Mouse (Mus musculus) neural tube, embryonic 13.5 days (tissue): ENCODE measurements around the gene Tmem176b. TPM values are rescaled to one million over a fixed set of nuclear protein-coding genes. Genes with fewer than 3 reads are reported as not detected.
A peak's percentile ranks its signal among the peaks of the same experiment; 100 is the strongest.
"Not testable (repeated sequence)": the region's sequence is repeated elsewhere in the genome, so short reads cannot be mapped to it uniquely, and the experiment has no call there.

Source experiments
- ATAC-seq: fragments of 200-750 bp; cut with Nextera tagmentation; 2 replicates; pipeline ENCODE4 v1.8.0; 2017; ENCODE audit warnings: low read depth, mild to moderate bottlenecking, moderate TSS enrichment, moderate library complexity
- H3K27ac ChIP-seq: fragments of 300-500 bp; sonication (generic); replicated peaks from 2 replicates; pipeline ENCODE4 v1.5.1; 2015; ENCODE audit warnings: moderate library complexity, mild to moderate bottlenecking, inconsistent platforms
- H3K27me3 ChIP-seq: fragments of 300-500 bp; sonication (generic); 2 replicates; pipeline ENCODE4 v1.6.1; 2015; ENCODE audit warnings: mild to moderate bottlenecking, inconsistent platforms
- H3K36me3 ChIP-seq: fragments of 300-500 bp; sonication (generic); 2 replicates; pipeline ENCODE4 v1.6.1; 2015; ENCODE audit warnings: mild to moderate bottlenecking, inconsistent platforms
- H3K4me1 ChIP-seq: fragments of 300-500 bp; sonication (generic); replicated peaks from 2 replicates; pipeline ENCODE4 v1.6.1; 2015; ENCODE audit warnings: inconsistent platforms
- H3K4me2 ChIP-seq: fragments of 300-500 bp; sonication (generic); 2 replicates; pipeline ENCODE4 v1.6.1; 2015; ENCODE audit warnings: inconsistent platforms, mild to moderate bottlenecking, moderate library complexity
- H3K4me3 ChIP-seq: fragments of 300-500 bp; sonication (generic); 2 replicates; pipeline ENCODE4 v1.5.1; 2015; ENCODE audit warnings: mild to moderate bottlenecking, inconsistent platforms
- H3K9ac ChIP-seq: fragments of 300-500 bp; sonication (generic); 2 replicates; pipeline ENCODE4 v1.6.1; 2015; ENCODE audit warnings: moderate library complexity, mild to moderate bottlenecking, inconsistent platforms
- H3K9me3 ChIP-seq: fragments of 300-500 bp; sonication (generic); 2 replicates; pipeline ENCODE4 v1.6.1; 2016; ENCODE audit warnings: inconsistent platforms
- WGBS: fragments of 180-500 bp; shearing (Covaris S2); methylation state at CpG from one replicate; pipeline ENCODE4 v1.1.7; 2015; 5-methylcytosine and 5-hydroxymethylcytosine counted together
- polyA plus RNA-seq: library from polyadenylated mRNA; unstranded; fragments of >200 nt; fragmentation: Nextera tagmentation; extraction: Ambion mirVana; gene quantifications from 2 replicates; pipeline ENCODE4 v1.2.1, GENCODE M21; 2015

Tmem176b gene
- polyA plus RNA-seq, 1 experiment from 2014 or later: 151 TPM

- Histone ChIP-seq H3K4me1 (peaks cover 42% of the 10 kb centered on the region), H3K9ac (no peak overlapping the region), H3K27ac (no peak overlapping the region), H3K27me3 (no peaks in the 10 kb centered on the region), H3K9me3 (no peaks in the 10 kb centered on the region), H3K36me3 (peaks cover 22% of the 10 kb centered on the region), H3K4me3 (no peak overlapping the region), H3K4me2 (peak overlapping the region; percentile 56; the same call in 1 of the 2 replicates)
- no peak for ATAC-seq
- 79% methylated on average over 6 of the region's 6 CpGs for WGBS
These were observed 2.8 kb downstream of the Tmem176b start for GRCm38 (mm10) chr6:48838321-48839080.

DNA sequence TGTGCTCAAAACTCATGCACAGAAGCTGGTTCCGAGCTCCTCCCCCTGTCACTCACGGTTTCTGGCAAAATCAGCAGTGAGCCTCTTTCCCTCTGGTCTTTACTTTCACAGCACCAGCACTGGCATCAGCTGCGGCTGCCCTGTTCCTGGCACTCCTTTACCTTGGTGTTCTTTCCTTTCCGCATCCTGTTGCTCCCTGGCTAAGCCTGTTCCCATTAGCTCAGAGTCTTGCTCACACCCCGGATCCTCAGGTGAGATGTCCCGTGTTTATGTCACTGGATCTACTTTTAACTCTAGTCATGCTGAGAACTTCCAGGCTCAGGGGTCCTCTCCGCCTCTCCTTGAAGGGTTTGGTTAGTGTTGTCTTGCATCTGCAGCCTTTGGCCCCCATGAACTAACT is 3.8 kb downstream of the Tmem176b start:
- Histone ChIP-seq H3K4me2 (no peak overlapping the region), H3K4me1 (peaks cover 42% of the 10 kb centered on the region), H3K36me3 (peaks cover 30% of the 10 kb centered on the region), H3K27ac (no peak overlapping the region), H3K4me3 (no peak overlapping the region), H3K27me3 (no peaks in the 10 kb centered on the region), H3K9ac (no peak overlapping the region), H3K9me3 (no peaks in the 10 kb centered on the region)
- 87% methylated on average over 7 of the region's 7 CpGs for WGBS
- no peak for ATAC-seq

DNA sequence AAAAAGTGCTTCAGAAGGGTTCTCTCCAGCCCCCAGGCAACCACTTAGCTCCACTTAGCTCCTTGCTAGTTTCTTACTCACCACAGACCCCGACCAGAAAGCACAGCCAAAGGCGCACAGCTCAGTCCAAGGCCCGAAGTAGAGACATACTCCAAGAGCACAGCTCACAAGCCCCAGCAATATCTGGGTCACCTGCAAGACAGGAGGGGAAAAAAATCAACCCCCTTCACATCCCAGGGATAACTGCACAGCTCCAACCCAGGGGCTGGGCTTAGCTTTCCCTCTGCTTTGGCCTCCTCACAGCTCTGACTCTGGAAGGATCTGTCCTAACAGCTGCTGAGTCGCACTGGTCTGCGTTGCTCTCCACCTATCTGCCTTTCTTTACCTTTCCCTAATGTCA is 5.2 kb downstream of the Tmem176b start:
- Histone ChIP-seq H3K27me3 (no peaks in the 10 kb centered on the region), H3K9me3 (no peaks in the 10 kb centered on the region), H3K4me3 (no peak overlapping the region), H3K27ac (no peak overlapping the region), H3K4me2 (no peak overlapping the region), H3K9ac (no peak overlapping the region), H3K4me1 (peaks cover 31% of the 10 kb centered on the region), H3K36me3 (peaks cover 30% of the 10 kb centered on the region)
- 94% methylated on average over 5 of the region's 5 CpGs for WGBS
- no peak for ATAC-seq

DNA sequence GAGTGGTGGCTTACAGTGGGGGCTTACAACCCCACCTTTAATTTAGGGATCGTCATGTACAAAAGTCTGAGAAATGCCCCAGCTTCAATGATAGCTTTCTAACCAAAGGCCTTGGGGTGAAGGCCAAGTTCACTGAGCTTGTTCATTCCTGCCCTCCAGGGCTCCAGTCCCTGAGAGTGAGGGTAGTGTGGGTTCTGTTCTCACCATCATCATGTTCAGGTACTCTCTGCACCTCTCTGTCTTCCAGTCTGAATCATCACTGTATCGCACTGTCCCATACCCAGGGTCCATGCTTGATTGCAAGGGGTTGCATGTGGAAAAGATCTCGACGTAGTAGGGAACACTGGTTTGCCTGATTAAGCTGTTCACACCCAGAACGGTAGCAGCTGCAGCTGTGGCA is 6.1 kb downstream of the Tmem176b start:
- H3K36me3 ChIP-seq: peaks cover 30% of the 10 kb centered on the region
- no peak for ATAC-seq
- H3K4me1 ChIP-seq: peaks cover 22% of the 10 kb centered on the region
- 90% methylated on average over 5 of the region's 5 CpGs for WGBS
- H3K27ac ChIP-seq: no peak overlapping the region
- H3K4me2 ChIP-seq: no peak overlapping the region
- H3K27me3 ChIP-seq: no peaks in the 10 kb centered on the region
- no peak overlapping the region for H3K4me3 ChIP-seq
- H3K9me3 ChIP-seq: no peaks in the 10 kb centered on the region
- no peak overlapping the region for H3K9ac ChIP-seq

DNA sequence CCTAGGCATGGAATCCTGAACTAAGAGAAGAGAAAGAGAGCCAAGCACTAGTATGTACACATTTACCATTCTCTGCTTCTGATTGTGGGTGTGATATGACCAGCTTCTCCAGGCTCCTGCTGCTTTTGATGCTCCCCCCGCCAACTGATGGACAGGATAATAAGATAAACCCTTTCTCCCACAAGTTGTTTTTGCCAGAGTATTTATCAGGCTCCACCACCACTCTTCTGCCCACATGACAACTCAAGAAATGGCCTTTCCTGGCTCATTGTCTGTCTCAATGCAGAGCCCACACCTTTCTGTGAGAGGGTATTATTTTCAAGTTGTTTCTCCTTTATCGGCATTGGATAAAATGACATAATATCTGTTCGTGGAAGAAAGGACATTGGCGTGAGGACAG is 7.8 kb downstream of the Tmem176b start:
- 89% methylated on average over 4 of the region's 4 CpGs for WGBS
- Histone ChIP-seq H3K36me3 (peaks cover 30% of the 10 kb centered on the region), H3K9me3 (no peaks in the 10 kb centered on the region), H3K4me3 (no peak overlapping the region), H3K4me2 (no peak overlapping the region), H3K4me1 (peaks cover 7% of the 10 kb centered on the region; the same call in 1 of the 2 replicates), H3K27ac (no peak overlapping the region), H3K9ac (no peak overlapping the region), H3K27me3 (no peaks in the 10 kb centered on the region)
- ATAC-seq: no peak

GRCm38 (mm10) chr6:48832426-48832825 is 8.9 kb downstream of the Tmem176b start:
- H3K4me3 ChIP-seq: no peak overlapping the region
- ATAC-seq: no peak
- no peaks in the 10 kb centered on the region for H3K4me1 ChIP-seq
- no peaks in the 10 kb centered on the region for H3K27me3 ChIP-seq
- H3K4me2 ChIP-seq: no peak overlapping the region
- no peak overlapping the region for H3K27ac ChIP-seq
- no peaks in the 10 kb centered on the region for H3K9me3 ChIP-seq
- WGBS: 97% methylated on average over 1 of the region's 1 CpGs
- no peak overlapping the region for H3K9ac ChIP-seq
- peaks cover 30% of the 10 kb centered on the region for H3K36me3 ChIP-seq

- no peak overlapping the region for H3K4me3 ChIP-seq
- H3K4me2 ChIP-seq: no peak overlapping the region
- no peak for ATAC-seq
- H3K27ac ChIP-seq: no peak overlapping the region
- no peaks in the 10 kb centered on the region for H3K27me3 ChIP-seq
- WGBS: 85% methylated on average over 5 of the region's 5 CpGs
- H3K9me3 ChIP-seq: no peaks in the 10 kb centered on the region
- no peaks in the 10 kb centered on the region for H3K4me1 ChIP-seq
- H3K36me3 ChIP-seq: peaks cover 30% of the 10 kb centered on the region
- H3K9ac ChIP-seq: no peak overlapping the region
These were observed 10.2 kb downstream of the Tmem176b start for GRCm38 (mm10) chr6:48831141-48831540.

DNA sequence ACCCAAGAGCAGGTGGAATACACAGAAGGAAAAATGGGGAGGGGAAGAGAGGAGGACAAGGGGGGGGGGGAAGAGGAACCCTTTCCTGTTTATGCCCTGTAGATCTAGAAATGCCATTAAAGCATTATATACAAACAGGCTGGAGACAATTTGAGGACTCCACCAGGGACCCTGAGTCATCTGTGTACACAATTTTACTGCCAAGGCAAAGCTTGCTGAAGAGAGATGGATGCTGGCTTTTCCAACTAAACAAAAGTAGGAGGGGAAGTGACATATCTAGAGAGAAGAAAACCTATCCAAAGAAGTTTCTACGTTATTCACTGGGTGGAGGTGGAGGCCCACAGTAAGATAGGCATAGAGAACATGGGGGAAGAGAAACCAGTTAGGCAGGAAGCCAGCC is 11.1 kb downstream of the Tmem176b start:
- no peak overlapping the region for H3K4me3 ChIP-seq
- no peak overlapping the region for H3K4me2 ChIP-seq
- no peak for ATAC-seq
- H3K4me1 ChIP-seq: no peaks in the 10 kb centered on the region
- peaks cover 25% of the 10 kb centered on the region for H3K36me3 ChIP-seq
- H3K27ac ChIP-seq: no peak overlapping the region
- no peak overlapping the region for H3K9ac ChIP-seq
- WGBS: 71% methylated on average over 1 of the region's 1 CpGs
- no peaks in the 10 kb centered on the region for H3K9me3 ChIP-seq
- no peaks in the 10 kb centered on the region for H3K27me3 ChIP-seq

- Histone ChIP-seq H3K4me2 (no peak overlapping the region), H3K9me3 (no peaks in the 10 kb centered on the region), H3K4me1 (no peaks in the 10 kb centered on the region), H3K27me3 (no peaks in the 10 kb centered on the region), H3K36me3 (peaks cover 20% of the 10 kb centered on the region), H3K4me3 (no peak overlapping the region), H3K9ac (no peak overlapping the region), H3K27ac (no peak overlapping the region)
- no peak for ATAC-seq
These were observed 11.6 kb downstream of the Tmem176b start for GRCm38 (mm10) chr6:48829651-48830050.

GRCm38 (mm10) chr6:48828976-48829375 is 12.3 kb downstream of the Tmem176b start:
- no peaks in the 10 kb centered on the region for H3K9me3 ChIP-seq
- no peaks in the 10 kb centered on the region for H3K27me3 ChIP-seq
- no peaks in the 10 kb centered on the region for H3K4me1 ChIP-seq
- no peak overlapping the region for H3K27ac ChIP-seq
- no peak overlapping the region for H3K4me3 ChIP-seq
- no peak overlapping the region for H3K4me2 ChIP-seq
- H3K36me3 ChIP-seq: peaks cover 13% of the 10 kb centered on the region
- no peak for ATAC-seq
- no peak overlapping the region for H3K9ac ChIP-seq
- 98% methylated on average over 1 of the region's 1 CpGs for WGBS

GRCm38 (mm10) chr6:48825016-48825415 is 16.3 kb downstream of the Tmem176b start:
- Histone ChIP-seq H3K9me3 (no peaks in the 10 kb centered on the region), H3K36me3 (no peaks in the 10 kb centered on the region), H3K27me3 (no peaks in the 10 kb centered on the region), H3K4me1 (no peaks in the 10 kb centered on the region), H3K9ac (no peak overlapping the region), H3K4me3 (no peak overlapping the region), H3K4me2 (no peak overlapping the region), H3K27ac (no peak overlapping the region)
- WGBS: 76% methylated on average over 7 of the region's 7 CpGs
- no peak for ATAC-seq

GRCm38 (mm10) chr6:48821991-48822785 is 19.1 kb downstream of the Tmem176b start:
- not testable (repeated sequence) for H3K27me3 ChIP-seq, H3K9me3 ChIP-seq, H3K36me3 ChIP-seq, H3K4me2 ChIP-seq, H3K4me3 ChIP-seq, H3K9ac ChIP-seq, H3K4me1 ChIP-seq, ATAC-seq, H3K27ac ChIP-seq
- WGBS: 86% methylated on average over 7 of the region's 7 CpGs
